Mouse (Mus musculus) liver, postnatal 0 days (tissue): ENCODE data around the gene Atp6v1g2. TPM values are rescaled to one million over a fixed set of nuclear protein-coding genes. Genes with fewer than 3 reads are reported as not detected.
"Not testable (repeated sequence)": the region's sequence is repeated elsewhere in the genome, so short reads cannot be mapped to it uniquely, and the experiment has no call there.

ENCODE experiments used
- ATAC-seq: fragments of 200-750 bp; cut with Nextera tagmentation; 2 replicates; pipeline ENCODE4 v1.8.0; 2017; ENCODE audit warnings: mild to moderate bottlenecking, moderate library complexity
- DNase-seq: peaks from one replicate; pipeline ENCODE4 v3.0.0-alpha.2; 2016
- H3K27ac ChIP-seq: fragments of 300-500 bp; sonication (generic); 2 replicates; pipeline ENCODE4 v1.5.1; 2014; ENCODE audit warnings: antibody characterized with exemption, moderate library complexity, mild to moderate bottlenecking, low read depth
- H3K27me3 ChIP-seq: fragments of 300-500 bp; sonication (generic); 2 replicates; pipeline ENCODE4 v1.6.1; 2014; ENCODE audit warnings: low read length, control low read depth, mixed read lengths; ENCODE audit not compliant: insufficient read depth
- H3K36me3 ChIP-seq: fragments of 300-500 bp; sonication (generic); replicated peaks from 2 replicates; pipeline ENCODE4 v1.6.1; 2014; ENCODE audit warnings: mild to moderate bottlenecking, control low read depth, low read length, moderate library complexity, mixed read lengths; ENCODE audit not compliant: insufficient read depth
- H3K4me1 ChIP-seq: fragments of 300-500 bp; sonication (generic); 2 replicates; pipeline ENCODE4 v1.6.1; 2014; ENCODE audit warnings: antibody characterized with exemption, mild to moderate bottlenecking, control low read depth; ENCODE audit not compliant: insufficient read depth
- H3K4me2 ChIP-seq: fragments of 300-500 bp; sonication (generic); 2 replicates; pipeline ENCODE4 v1.6.1; 2014; ENCODE audit warnings: low read depth, mild to moderate bottlenecking, low read length, moderate library complexity, mixed read lengths
- H3K4me3 ChIP-seq: fragments of 300-500 bp; sonication (generic); 2 replicates; pipeline ENCODE4 v1.5.1; 2014; ENCODE audit warnings: low read depth, low read length
- H3K9ac ChIP-seq: fragments of 300-500 bp; sonication (generic); replicated peaks from 2 replicates; pipeline ENCODE4 v1.6.1; 2014; ENCODE audit warnings: mild to moderate bottlenecking, moderate library complexity
- H3K9me3 ChIP-seq: fragments of 300-500 bp; sonication (generic); 2 replicates; pipeline ENCODE4 v1.6.1; 2016; ENCODE audit warnings: mild to moderate bottlenecking, control low read depth, low read length, mixed read lengths
- CTCF ChIP-seq: sonication (generic); IDR thresholded peaks from 2 replicates; pipeline ENCODE4 v1.5.1; 2016; ENCODE audit warnings: antibody characterized with exemption, low read depth
- EP300 ChIP-seq: IDR thresholded peaks from 2 replicates; pipeline ENCODE4 v1.6.1; 2016; ENCODE audit warnings: antibody characterized with exemption, low read depth, mild to moderate bottlenecking
- WGBS: fragments of 180-500 bp; shearing (Covaris S2); extraction: QIAGEN DNeasy Blood & Tissue Kit; methylation state at CpG from one replicate; pipeline ENCODE4 v1.1.7; 2014; ENCODE audit not compliant: insufficient replicate concordance; 5-methylcytosine and 5-hydroxymethylcytosine counted together
- polyA plus RNA-seq: library from polyadenylated mRNA; unstranded; fragments of >200 nt; fragmentation: Nextera tagmentation; extraction: Ambion mirVana; gene quantifications from 2 replicates; pipeline ENCODE4 v1.2.1, GENCODE M21; 2015

Atp6v1g2 gene
- polyA plus RNA-seq, 1 experiment from 2014 or later, result 1.3 TPM

DNA sequence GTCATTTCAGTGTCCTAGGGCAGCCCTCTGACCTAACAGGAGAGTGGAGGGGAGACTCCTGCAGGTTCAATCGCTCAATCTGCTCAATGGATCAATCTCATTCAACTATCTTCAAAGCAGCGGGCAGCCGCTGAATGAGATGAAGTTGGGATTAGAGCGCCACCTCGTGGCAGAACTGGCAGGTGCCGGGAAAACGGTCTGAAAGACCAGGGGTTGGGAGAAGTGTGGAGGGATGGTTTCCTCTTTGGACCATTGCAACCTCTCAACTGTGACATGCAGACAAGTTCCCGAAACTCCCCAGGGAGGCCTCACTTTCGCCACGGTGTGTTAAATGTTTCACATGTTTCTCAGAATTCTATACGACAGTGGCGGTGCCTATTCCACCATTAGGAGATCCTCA is 1.4 kb upstream of the Atp6v1g2 start:
- TF ChIP-seq CTCF (peak; percentile 97), EP300 (no peak)
- Histone ChIP-seq H3K4me3 (peak overlapping the region; percentile 31; the same call in 1 of the 2 replicates), H3K4me2 (peak overlapping the region; percentile 73), H3K4me1 (peaks cover 32% of the 10 kb centered on the region), H3K9me3 (no peaks in the 10 kb centered on the region), H3K9ac (0 out of 2 replicates have a peak overlapping the region, but pooled peaks have one; percentile 6), H3K36me3 (peaks cover 38% of the 10 kb centered on the region), H3K27me3 (no peaks in the 10 kb centered on the region), H3K27ac (peak overlapping the region; percentile 91)
- peak; percentile 88 for DNase-seq
- no peak for ATAC-seq
- 4% methylated on average over 12 of the region's 12 CpGs for WGBS

DNA sequence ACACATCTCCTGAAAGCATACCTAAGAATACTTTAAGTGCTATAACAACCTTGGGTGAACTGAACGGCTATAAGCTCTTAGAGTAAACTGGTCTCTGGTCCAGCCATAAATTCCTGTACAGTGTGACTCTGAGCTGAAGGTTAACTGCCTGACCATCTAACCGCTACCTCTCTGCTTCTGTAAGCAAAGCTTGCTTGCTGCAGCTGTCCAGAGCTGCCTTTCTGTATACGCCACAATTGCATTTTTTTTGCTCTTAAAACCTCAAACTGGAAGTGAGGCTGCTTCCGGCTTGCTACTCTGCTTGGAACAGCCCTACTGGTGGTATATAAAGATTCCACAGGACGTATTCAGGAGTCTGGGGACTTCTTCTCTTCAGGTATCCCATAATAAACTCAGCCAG is 801 bp upstream of the Atp6v1g2 start:
- peaks cover 32% of the 10 kb centered on the region for H3K36me3 ChIP-seq

DNA sequence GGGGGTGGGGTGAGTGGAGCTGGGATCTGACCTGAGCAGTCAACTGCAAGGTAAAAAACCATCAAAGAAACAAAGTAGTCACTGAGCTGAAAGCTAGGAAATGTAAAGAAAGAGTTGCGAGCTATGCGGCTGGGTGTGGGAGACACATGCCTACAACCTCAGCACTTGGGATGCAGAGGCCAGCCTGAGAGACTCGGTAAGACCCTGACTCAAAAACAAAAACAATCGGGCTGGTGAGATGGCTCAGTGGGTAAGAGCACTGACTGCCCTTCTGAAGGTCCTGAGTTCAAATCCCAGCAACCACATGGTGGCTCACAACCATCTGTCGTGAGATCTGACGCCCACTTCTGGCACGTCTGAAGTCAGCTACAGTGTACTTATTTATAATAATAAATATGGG is 630 bp downstream of the Atp6v1g2 start:
- not testable (repeated sequence) for DNase-seq, H3K9me3 ChIP-seq, ATAC-seq, H3K27me3 ChIP-seq
- peak overlapping the region; percentile 73 for H3K4me2 ChIP-seq
- peaks cover 32% of the 10 kb centered on the region for H3K4me1 ChIP-seq
- peak overlapping the region; percentile 91 for H3K27ac ChIP-seq
- peak overlapping the region; percentile 74 for H3K4me3 ChIP-seq
- peak overlapping the region; percentile 87; the same call in 1 of the 2 replicates for H3K9ac ChIP-seq
- 67% methylated on average over 7 of the region's 7 CpGs for WGBS
- H3K36me3 ChIP-seq, result peaks cover 19% of the 10 kb centered on the region

More for the DNA sequence above, 801 bp upstream of the Atp6v1g2 start:
- WGBS, result 60% methylated on average over 5 of the region's 5 CpGs
- Histone ChIP-seq H3K4me2 (peak overlapping the region; percentile 73), H3K27ac (peak overlapping the region; percentile 91), H3K9me3 (no peaks in the 10 kb centered on the region), H3K4me1 (peaks cover 32% of the 10 kb centered on the region), H3K4me3 (peak overlapping the region; percentile 31; the same call in 1 of the 2 replicates), H3K9ac (0 out of 2 replicates have a peak overlapping the region, but pooled peaks have one; percentile 6), H3K27me3 (no peaks in the 10 kb centered on the region)
- no peak for DNase-seq
- TF ChIP-seq CTCF, result no peak
- no peak for ATAC-seq

DNA sequence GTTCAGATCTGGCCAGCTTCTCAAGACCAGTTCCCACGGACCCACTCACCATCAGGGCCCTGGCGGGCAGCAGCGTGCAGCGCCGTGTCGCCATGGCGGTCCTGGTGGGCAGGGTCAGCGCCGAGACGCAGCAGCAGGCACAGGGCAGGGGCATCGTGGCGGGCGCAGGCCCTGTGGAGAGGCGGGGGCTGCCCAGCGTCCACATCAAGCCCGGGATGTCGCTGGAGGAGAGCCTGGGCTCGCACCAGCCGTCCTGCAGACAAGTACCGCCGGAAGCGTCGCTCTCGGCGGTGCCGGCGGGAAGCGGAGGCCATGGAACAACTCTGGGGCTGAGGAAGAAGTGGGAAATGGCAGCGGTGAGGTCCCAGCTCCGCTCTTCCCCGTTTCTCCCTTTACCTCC is 1.4 kb downstream of the Atp6v1g2 start:
- Histone ChIP-seq H3K4me1 (peaks cover 32% of the 10 kb centered on the region), H3K27me3 (no peaks in the 10 kb centered on the region), H3K4me3 (peak overlapping the region; percentile 74), H3K36me3 (peaks cover 11% of the 10 kb centered on the region), H3K9ac (peak overlapping the region; percentile 87), H3K4me2 (peak overlapping the region; percentile 73), H3K27ac (peak overlapping the region; percentile 91), H3K9me3 (no peaks in the 10 kb centered on the region)
- TF ChIP-seq CTCF, result 0 out of 2 replicates have a peak, but pooled peaks have one; percentile 13
- no peak for TF ChIP-seq EP300
- DNase-seq (peak; percentile 66), ATAC-seq (peak; percentile 2; the same call in 1 of the 2 replicates)
- WGBS, result 8% methylated on average over 30 of the region's 31 CpGs

DNA sequence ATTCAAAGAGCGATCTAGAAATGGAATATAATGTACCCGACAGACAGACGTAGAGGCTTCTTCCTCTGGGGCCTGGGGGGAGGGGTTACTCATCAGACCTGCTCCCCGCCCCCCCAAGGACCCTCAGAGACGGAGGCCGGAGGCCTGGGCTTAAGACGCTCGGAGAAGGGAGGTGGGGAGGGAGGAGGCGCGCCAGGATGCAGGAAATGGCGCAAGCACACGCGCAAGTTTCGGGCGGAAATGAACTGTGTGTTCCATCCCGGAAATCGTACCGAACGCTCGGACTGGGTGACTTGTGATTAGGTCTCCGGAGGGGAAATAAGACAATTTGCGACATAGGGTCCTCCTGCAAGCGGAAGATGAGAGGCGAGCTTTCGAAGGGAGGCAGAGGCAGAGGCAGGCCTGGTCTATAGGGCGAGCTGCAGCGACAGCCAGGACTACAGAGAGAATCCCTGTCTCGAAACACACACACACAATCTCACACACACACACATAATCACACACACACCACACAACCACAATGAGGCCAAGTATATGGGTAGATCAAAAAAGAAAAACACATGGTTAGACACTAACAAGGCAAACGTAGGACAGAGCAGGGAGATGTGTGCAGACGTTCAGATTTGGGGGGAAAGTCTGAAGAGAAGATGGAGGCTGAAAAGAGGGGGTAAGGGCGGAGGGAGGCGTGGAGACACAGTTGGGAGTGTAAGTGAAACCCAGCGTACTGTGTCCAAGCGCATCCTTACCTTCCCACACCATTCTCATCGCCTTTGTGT is 2.3 kb downstream of the Atp6v1g2 start, which contains the start of gene Nfkbil1:
Gene Nfkbil1, minus strand, starts transcription at position 179 of the 776 bp plus-strand sequence.
- Histone ChIP-seq H3K4me1 (peaks cover 41% of the 10 kb centered on the region), H3K9me3 (no peaks in the 10 kb centered on the region)
- TF ChIP-seq EP300, result peak; percentile 51; the same call in 1 of the 2 replicates
- no peak for TF ChIP-seq CTCF

DNA sequence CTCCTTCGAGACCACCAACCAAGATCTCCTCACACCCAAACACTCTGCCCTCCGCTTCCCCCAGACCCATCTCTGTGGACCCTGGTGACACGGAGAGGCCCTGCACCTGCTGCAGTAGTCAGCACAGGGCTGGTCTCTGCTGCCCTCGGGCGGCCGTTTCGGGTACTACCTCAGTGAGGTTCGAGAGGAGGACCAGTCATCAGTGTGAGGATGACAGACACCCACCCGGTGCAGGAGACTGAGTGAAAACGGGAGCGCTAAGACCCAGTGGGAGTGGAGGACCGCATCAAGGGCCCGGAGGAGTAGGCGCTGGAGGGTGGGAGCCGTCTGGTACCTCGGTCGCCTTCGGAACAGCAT is 2.9 kb downstream of the Atp6v1g2 start:
- WGBS, result 2% methylated on average over 18 of the region's 18 CpGs

More for the DNA sequence above, 2.3 kb downstream of the Atp6v1g2 start, which contains the start of gene Nfkbil1:
- ATAC-seq (peak; percentile 80), DNase-seq (peak; percentile 90)
- no peaks in the 10 kb centered on the region for H3K27me3 ChIP-seq
- H3K4me3 ChIP-seq, result peak within 1 kb of the TSS; percentile 74
- H3K27ac ChIP-seq, result peak within 1 kb of the TSS; percentile 91
- H3K36me3 ChIP-seq, result peaks cover 8% of the 10 kb centered on the region; the same call in 1 of the 2 replicates
- H3K9ac ChIP-seq, result peak within 1 kb of the TSS; percentile 87
- H3K4me2 ChIP-seq, result peak within 1 kb of the TSS; percentile 73
- 0% methylated on average over 35 of the region's 35 CpGs for WGBS

More for the DNA sequence above, 2.9 kb downstream of the Atp6v1g2 start:
- H3K4me3 ChIP-seq, result peak overlapping the region; percentile 74
- peak overlapping the region; percentile 87 for H3K9ac ChIP-seq
- H3K4me1 ChIP-seq, result peaks cover 41% of the 10 kb centered on the region
- H3K27me3 ChIP-seq, result no peaks in the 10 kb centered on the region
- peak; percentile 98 for DNase-seq
- H3K9me3 ChIP-seq, result no peaks in the 10 kb centered on the region
- peaks cover 3% of the 10 kb centered on the region; the same call in 1 of the 2 replicates for H3K36me3 ChIP-seq
- peak; percentile 69 for ATAC-seq
- H3K27ac ChIP-seq, result peak overlapping the region; percentile 91
- TF ChIP-seq EP300 (no peak), CTCF (peak; percentile 100)
- peak overlapping the region; percentile 73 for H3K4me2 ChIP-seq
